Mouse (Mus musculus) liver, embryonic 11.5 days (tissue): ENCODE data around the gene Phactr2. TPM values are rescaled to one million over a fixed set of nuclear protein-coding genes. Genes with fewer than 3 reads are reported as not detected.

ENCODE experiments used
- ATAC-seq: fragments of 200-750 bp; cut with Nextera tagmentation; replicated peaks from 2 replicates; pipeline ENCODE4 v1.8.0; 2017; ENCODE audit warnings: moderate number of reproducible peaks, mild to moderate bottlenecking, moderate TSS enrichment, moderate library complexity; ENCODE audit not compliant: low FRiP score
- DNase-seq: peaks from one replicate; pipeline ENCODE4 v3.0.0-alpha.2; 2017; ENCODE audit warnings: low spot score
- H3K27ac ChIP-seq: fragments of 300-500 bp; sonication (generic); 2 replicates; pipeline ENCODE4 v1.5.1; 2014; ENCODE audit warnings: mild to moderate bottlenecking, low read depth, low read length, control low read depth
- H3K27me3 ChIP-seq: fragments of 300-500 bp; sonication (generic); replicated peaks from 2 replicates; pipeline ENCODE4 v1.6.1; 2014; ENCODE audit warnings: low read length, mixed read lengths; ENCODE audit not compliant: control insufficient read depth, insufficient read depth
- H3K36me3 ChIP-seq: fragments of 300-500 bp; sonication (generic); 2 replicates; pipeline ENCODE4 v1.6.1; 2014; ENCODE audit warnings: mild to moderate bottlenecking, low read length, moderate library complexity, mixed read lengths; ENCODE audit not compliant: control insufficient read depth, insufficient read depth
- H3K4me1 ChIP-seq: fragments of 300-500 bp; sonication (generic); replicated peaks from 2 replicates; pipeline ENCODE4 v1.6.1; 2014; ENCODE audit warnings: low read length, mixed read lengths; ENCODE audit not compliant: control insufficient read depth, insufficient read depth
- H3K4me2 ChIP-seq: fragments of 300-500 bp; sonication (generic); 2 replicates; pipeline ENCODE4 v1.6.1; 2014; ENCODE audit warnings: mild to moderate bottlenecking, control low read depth, moderate library complexity
- H3K4me3 ChIP-seq: fragments of 300-500 bp; sonication (generic); 2 replicates; pipeline ENCODE4 v1.5.1; 2014; ENCODE audit warnings: low read depth, low read length, control low read depth
- H3K9ac ChIP-seq: fragments of 300-500 bp; sonication (generic); 2 replicates; pipeline ENCODE4 v1.6.1; 2014; ENCODE audit warnings: low read depth, low read length, control low read depth
- H3K9me3 ChIP-seq: fragments of 300-500 bp; sonication (generic); 2 replicates; pipeline ENCODE4 v1.6.1; 2016; ENCODE audit warnings: low read length, inconsistent platforms, mixed read lengths; ENCODE audit not compliant: control insufficient read depth
- WGBS: fragments of 180-500 bp; shearing (Covaris S2); extraction: QIAGEN DNeasy Blood & Tissue Kit; methylation state at CpG from one replicate; pipeline ENCODE4 v1.1.7; 2014; 5-methylcytosine and 5-hydroxymethylcytosine counted together
- polyA plus RNA-seq: library from polyadenylated mRNA; unstranded; fragments of >200 nt; fragmentation: Nextera tagmentation; extraction: Ambion mirVana; gene quantifications from 2 replicates; pipeline ENCODE4 v1.2.1, GENCODE M21; 2014

The Phactr2 gene
- polyA plus RNA-seq, 1 experiment from 2014 or later = 19.3 TPM

GRCm38 (mm10) chr10:13244192-13244591 lies 230.0 kb downstream of the Phactr2 start:
- ATAC-seq (no peak; the same call in 1 of the 2 replicates), DNase-seq (no peak)
- no peak overlapping the region for H3K27ac ChIP-seq
- no peak overlapping the region for H3K4me3 ChIP-seq
- H3K27me3 ChIP-seq = no peaks in the 10 kb centered on the region
- WGBS = 40% methylated on average over 3 of the region's 3 CpGs
- H3K4me1 ChIP-seq = peaks cover 7% of the 10 kb centered on the region; the same call in 1 of the 2 replicates
- no peaks in the 10 kb centered on the region for H3K9me3 ChIP-seq
- no peak overlapping the region for H3K4me2 ChIP-seq
- H3K36me3 ChIP-seq = no peaks in the 10 kb centered on the region
- no peak overlapping the region for H3K9ac ChIP-seq

- H3K36me3 ChIP-seq = 0 out of 2 replicates have a peak, but pooled peaks cover 2% of the 10 kb centered on the region
- ATAC-seq (peak; percentile 61; the same call in 1 of the 2 replicates), DNase-seq (no peak)
These were observed 233.8 kb downstream of the Phactr2 start for GRCm38 (mm10) chr10:13240431-13240830.

GRCm38 (mm10) chr10:13238188-13238587 lies 236.0 kb downstream of the Phactr2 start:
- Histone ChIP-seq H3K4me1 (peaks cover 10% of the 10 kb centered on the region), H3K4me2 (no peak overlapping the region), H3K9ac (no peak overlapping the region), H3K27ac (no peak overlapping the region), H3K36me3 (0 out of 2 replicates have a peak, but pooled peaks cover 2% of the 10 kb centered on the region), H3K27me3 (no peaks in the 10 kb centered on the region), H3K4me3 (no peak overlapping the region), H3K9me3 (no peaks in the 10 kb centered on the region)
- ATAC-seq (no peak), DNase-seq (no peak)
- 76% methylated on average over 4 of the region's 4 CpGs for WGBS

More at GRCm38 (mm10) chr10:13240431-13240830, 233.8 kb downstream of the Phactr2 start:
- Histone ChIP-seq H3K27me3 (no peaks in the 10 kb centered on the region), H3K27ac (peak overlapping the region; percentile 73; the same call in 1 of the 2 replicates), H3K4me2 (no peak overlapping the region), H3K9me3 (no peaks in the 10 kb centered on the region), H3K9ac (no peak overlapping the region), H3K4me1 (peaks cover 7% of the 10 kb centered on the region; the same call in 1 of the 2 replicates), H3K4me3 (no peak overlapping the region)
- 28% methylated on average over 4 of the region's 4 CpGs for WGBS

- peaks cover 13% of the 10 kb centered on the region for H3K4me1 ChIP-seq
- WGBS = 88% methylated on average over 5 of the region's 5 CpGs
- H3K9me3 ChIP-seq = no peaks in the 10 kb centered on the region
- no peak overlapping the region for H3K4me2 ChIP-seq
- H3K36me3 ChIP-seq = 0 out of 2 replicates have a peak, but pooled peaks cover 2% of the 10 kb centered on the region
- H3K9ac ChIP-seq = no peak overlapping the region
- no peaks in the 10 kb centered on the region for H3K27me3 ChIP-seq
- no peak for DNase-seq
- ATAC-seq = no peak
- no peak overlapping the region for H3K27ac ChIP-seq
- H3K4me3 ChIP-seq = no peak overlapping the region
These were observed 237.3 kb downstream of the Phactr2 start for GRCm38 (mm10) chr10:13236866-13237265.

- 0 out of 2 replicates have a peak, but pooled peaks cover 2% of the 10 kb centered on the region for H3K36me3 ChIP-seq
These were observed 239.7 kb downstream of the Phactr2 start for GRCm38 (mm10) chr10:13234503-13234902.

GRCm38 (mm10) chr10:13233941-13234340 lies 240.3 kb downstream of the Phactr2 start:
- Histone ChIP-seq H3K9ac (no peak overlapping the region), H3K27ac (no peak overlapping the region), H3K36me3 (no peaks in the 10 kb centered on the region), H3K4me2 (no peak overlapping the region), H3K9me3 (no peaks in the 10 kb centered on the region), H3K4me3 (no peak overlapping the region), H3K27me3 (no peaks in the 10 kb centered on the region), H3K4me1 (peaks cover 6% of the 10 kb centered on the region; the same call in 1 of the 2 replicates)
- DNase-seq = no peak
- ATAC-seq = no peak
- 73% methylated on average over 10 of the region's 10 CpGs for WGBS

More at GRCm38 (mm10) chr10:13234503-13234902, 239.7 kb downstream of the Phactr2 start:
- no peak overlapping the region for H3K27ac ChIP-seq
- WGBS = 82% methylated on average over 3 of the region's 3 CpGs
- ATAC-seq (no peak), DNase-seq (no peak)
- H3K4me2 ChIP-seq = no peak overlapping the region
- H3K4me1 ChIP-seq = peaks cover 6% of the 10 kb centered on the region; the same call in 1 of the 2 replicates
- H3K4me3 ChIP-seq = no peak overlapping the region
- no peaks in the 10 kb centered on the region for H3K27me3 ChIP-seq
- no peak overlapping the region for H3K9ac ChIP-seq
- no peaks in the 10 kb centered on the region for H3K9me3 ChIP-seq

GRCm38 (mm10) chr10:13233143-13233622 lies 241.0 kb downstream of the Phactr2 start:
- no peak overlapping the region for H3K27ac ChIP-seq
- H3K4me1 ChIP-seq = peaks cover 6% of the 10 kb centered on the region; the same call in 1 of the 2 replicates
- no peaks in the 10 kb centered on the region for H3K27me3 ChIP-seq
- no peak overlapping the region for H3K4me2 ChIP-seq
- no peak overlapping the region for H3K4me3 ChIP-seq
- H3K36me3 ChIP-seq = no peaks in the 10 kb centered on the region
- peak; percentile 31; the same call in 1 of the 2 replicates for ATAC-seq
- H3K9ac ChIP-seq = no peak overlapping the region
- WGBS = 73% methylated on average over 2 of the region's 2 CpGs
- DNase-seq = no peak
- H3K9me3 ChIP-seq = no peaks in the 10 kb centered on the region

GRCm38 (mm10) chr10:13232443-13233142 lies 241.6 kb downstream of the Phactr2 start:
- H3K36me3 ChIP-seq = no peaks in the 10 kb centered on the region

More at GRCm38 (mm10) chr10:13232443-13233142, 241.6 kb downstream of the Phactr2 start:
- Histone ChIP-seq H3K27ac (no peak overlapping the region), H3K4me2 (no peak overlapping the region), H3K4me3 (no peak overlapping the region), H3K9me3 (no peaks in the 10 kb centered on the region), H3K9ac (no peak overlapping the region), H3K4me1 (peaks cover 6% of the 10 kb centered on the region; the same call in 1 of the 2 replicates), H3K27me3 (no peaks in the 10 kb centered on the region)
- no peak for DNase-seq
- no peak for ATAC-seq
- 71% methylated on average over 9 of the region's 9 CpGs for WGBS
